Mouse (Mus musculus) neutrophil, adult 65 days (primary cell): ENCODE measurements around the gene Gm42906. TPM values are rescaled to one million over a fixed set of nuclear protein-coding genes. Genes with fewer than 3 reads are reported as not detected.

ENCODE experiments used
- total RNA-seq: library from RNA; stranded (reverse); gene quantifications from 2 replicates; pipeline ENCODE4 v1.2.4, GENCODE M21; 2023

Gene Gm42906
- total RNA-seq: not detected in 2 replicates

DNA sequence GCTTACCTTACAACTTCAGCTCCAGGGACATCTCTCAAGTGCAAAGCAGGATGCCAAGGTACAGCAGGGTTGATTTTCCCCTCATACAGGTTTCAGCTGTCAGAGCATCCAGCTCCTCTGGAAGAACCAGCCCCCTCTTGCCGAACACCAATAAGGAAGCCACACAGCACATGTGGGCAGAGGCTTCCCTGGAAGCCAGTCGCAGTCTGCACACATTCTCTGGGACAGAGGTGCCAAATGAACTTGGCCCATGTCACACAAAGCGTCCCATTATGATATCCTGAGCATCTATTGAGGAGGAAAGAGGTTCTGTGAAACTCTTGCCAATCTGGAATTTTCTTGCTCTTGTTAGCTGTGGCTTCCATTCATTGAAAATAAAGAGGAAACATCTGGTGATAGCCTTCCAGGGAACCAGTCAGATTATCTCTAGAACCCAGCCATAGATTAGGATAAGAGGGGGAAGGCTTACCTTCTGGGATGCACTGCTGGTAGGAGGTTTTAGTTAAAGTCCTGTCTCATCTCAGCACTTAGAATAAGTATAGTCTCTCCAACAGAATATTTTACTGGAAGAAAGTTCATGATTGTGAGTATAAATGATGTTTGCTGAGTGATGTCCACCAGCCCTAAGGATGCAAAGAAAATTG, at the start of gene Gm42906:
Gene Gm42906, minus strand, starts transcription at position 51 of the 644 bp plus-strand sequence.

DNA sequence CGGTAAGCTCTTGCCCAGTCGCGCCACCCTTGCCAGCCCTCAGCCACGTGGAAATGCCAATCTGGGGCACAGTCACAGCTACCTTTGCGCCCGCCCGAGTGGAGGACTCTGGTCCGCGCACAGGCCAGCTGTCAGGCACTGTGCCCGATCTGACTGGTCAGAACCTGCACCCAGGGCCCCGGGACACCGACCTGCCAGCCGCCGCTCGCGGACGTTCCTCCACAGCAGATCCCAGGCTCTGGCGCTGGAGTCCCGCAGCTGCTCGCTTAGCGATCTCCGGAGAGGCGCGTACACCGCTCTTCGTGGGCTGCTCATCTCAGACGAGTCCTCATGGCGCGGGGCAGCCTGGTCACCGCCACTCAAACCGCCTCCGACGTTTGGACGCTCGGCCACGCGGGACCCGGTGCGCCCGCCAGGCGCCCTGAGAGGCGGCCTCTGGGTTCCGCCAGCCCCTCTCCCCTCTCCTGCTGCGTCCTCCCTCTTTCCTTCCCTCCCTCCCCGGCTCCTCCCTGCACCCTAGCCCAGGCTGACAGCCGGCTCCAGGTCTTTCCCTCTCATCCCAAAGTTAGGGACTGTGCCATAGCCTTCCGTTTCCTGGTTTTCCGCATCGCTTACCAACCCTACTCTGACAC, 194.4 kb downstream of the Gm42906 start, which contains the start of gene Stard13:
Gene Stard13, minus strand, starts transcription at position 437 of the 632 bp plus-strand sequence.

Other genes with a start within 250 kb of the Gm42906 start
- gene Stard13, start 194.3 kb downstream of the Gm42906 start, total RNA-seq: not detected in 2 replicates
- not detected in 2 replicates for gene Vmn2r18, start 177.9 kb upstream of the Gm42906 start, total RNA-seq
- 28.2 and 35.1 TPM in 2 replicates for gene Rfc3, start 223.1 kb upstream of the Gm42906 start, total RNA-seq